Mouse (Mus musculus): ENCODE measurements around the gene H2-T24.

DNA sequence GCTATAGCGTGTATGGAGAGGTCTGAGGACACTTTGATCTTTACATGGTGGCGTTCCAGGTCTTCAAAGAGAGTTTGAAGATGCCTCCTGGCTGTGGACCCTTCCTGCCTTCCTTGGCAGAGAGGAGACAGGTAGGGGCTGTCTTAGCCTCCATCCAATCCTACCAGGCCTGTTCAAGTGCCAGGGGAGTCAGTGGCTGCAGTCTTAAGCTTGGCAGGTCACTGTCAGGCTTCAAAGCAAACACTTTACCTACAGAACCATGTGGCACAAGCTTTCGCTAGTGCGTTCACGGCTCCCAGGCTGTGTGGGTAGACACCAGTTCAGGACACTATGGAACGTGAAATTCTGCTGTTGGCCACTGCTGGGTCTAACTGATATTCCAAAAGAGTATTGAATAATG, 2.6 kb upstream of the H2-T24 start:
- TF ChIP-seq ETS1 (IDR thresholded peaks at IDR 0.05; ENCODE audit: low read depth, low read length) (no peak), CHD1 (IDR thresholded peaks at IDR 0.05; ENCODE audit: low read depth, low read length) (no peak), POLR2AphosphoS2 (IDR thresholded peaks at IDR 0.05; ENCODE audit: low read length) (no peak), ZC3H11A (IDR thresholded peaks at IDR 0.05; ENCODE audit: low read depth, low read length) (no peak), EP300 (IDR thresholded peaks at IDR 0.05; ENCODE audit: low read depth in 1 of 2, low read length in 2 of 2) (no peak), TCF12 (IDR thresholded peaks at IDR 0.05; ENCODE audit: low read depth, low read length) (no peak), BHLHE40 (IDR thresholded peaks at IDR 0.05; ENCODE audit: borderline replicate concordance, low read depth, low read length) (no peak), CTCF (IDR thresholded peaks at IDR 0.05 in 2 of 3, conservative IDR thresholded peaks at IDR 0.05 in 1 of 3; ENCODE audit: control insufficient read depth in 1 of 3, insufficient read depth in 1 of 3, low read depth in 2 of 3, low read length in 3 of 3, poor library complexity in 1 of 3, severe bottlenecking in 1 of 3) (no peak), POLR2A (IDR thresholded peaks at IDR 0.05; ENCODE audit: control insufficient read depth in 1 of 2, insufficient read depth in 1 of 2, low read depth in 1 of 2, low read length in 2 of 2, poor library complexity in 1 of 2) (no peak), HCFC1 (IDR thresholded peaks at IDR 0.05; ENCODE audit: low read depth, low read length) (no peak), MAZ (IDR thresholded peaks at IDR 0.05; ENCODE audit: low read depth, low read length) (no peak), CHD2 (IDR thresholded peaks at IDR 0.05; ENCODE audit: low read length) (no peak), TAL1 (IDR thresholded peaks at IDR 0.05; ENCODE audit: low read length) (no peak)

Measured in MEL (cell line).